Mouse (Mus musculus): Measurements from ENCODE around the gene Gm49342. TPM values are rescaled to one million over a fixed set of nuclear protein-coding genes. Genes with fewer than 3 reads are reported as not detected.

Gm49342 gene
- polyA plus RNA-seq, 1 experiment: 27.3 TPM

DNA sequence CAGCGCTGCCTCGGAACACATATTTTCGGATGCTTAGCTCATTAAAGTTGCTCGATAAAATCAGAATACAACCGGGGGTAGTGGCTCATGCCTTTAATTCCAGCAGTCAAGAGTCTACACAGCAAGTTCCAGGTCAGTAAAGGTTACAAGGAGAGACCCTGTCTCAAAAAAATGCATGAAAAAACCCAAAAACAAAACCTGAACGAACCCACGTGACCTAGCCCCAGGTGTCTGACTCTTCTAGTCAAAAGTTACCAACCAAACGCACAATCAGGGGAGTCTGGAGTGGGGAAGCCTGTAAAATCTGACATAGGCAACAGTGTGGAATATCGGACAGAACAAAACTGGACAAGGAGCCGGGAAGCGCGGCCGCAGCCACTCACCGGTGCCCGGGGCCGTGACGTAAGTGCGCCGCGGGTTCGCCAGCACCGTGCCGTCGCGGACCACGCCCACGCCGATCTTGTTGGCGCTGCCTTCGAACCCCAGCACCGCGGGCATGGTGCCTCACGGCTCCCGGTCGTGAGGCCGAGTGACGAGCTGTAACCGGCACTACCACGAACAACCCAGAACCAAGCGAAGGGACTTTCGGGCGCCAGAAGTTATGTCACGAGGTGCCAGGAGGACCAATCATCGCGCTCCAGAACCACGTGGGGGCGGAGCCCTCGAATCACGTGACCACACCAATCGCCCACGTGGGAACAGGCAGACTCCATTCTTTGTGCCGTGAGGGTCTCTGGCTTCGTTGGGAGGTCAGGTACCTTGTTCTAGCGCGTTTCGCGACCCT, 19.8 kb upstream of the Gm49342 start, which contains the start of the genes Osgep and Apex1:
Osgep (minus strand) TSS at position 613 of the 784 bp plus-strand sequence.
Apex1 (plus strand) TSS at position 688 of the 784 bp plus-strand sequence.
- Histone ChIP-seq H3K36me3 (ENCODE audit: control insufficient read depth, insufficient read depth) (peaks cover 38% of the 10 kb centered on the region), H3K79me3 (ENCODE audit: low read depth) (peaks cover 41% of the 10 kb centered on the region), H3ac (ENCODE audit: control insufficient read depth, insufficient read length, low read depth) (peak within 1 kb of the TSS; percentile 94), H3K79me2 (ENCODE audit: control insufficient read depth, insufficient read depth) (peaks cover 62% of the 10 kb centered on the region), H3K4me3 (ENCODE audit: insufficient read depth, poor library complexity, severe bottlenecking) (peak within 1 kb of the TSS; percentile 82), H3K27me3 (ENCODE audit: control insufficient read depth, insufficient read depth, insufficient read length) (no peaks in the 10 kb centered on the region)
- TF ChIP-seq MAX (IDR thresholded peaks at IDR 0.05) (peak; percentile 97), CTCF (IDR thresholded peaks at IDR 0.05; ENCODE audit: control insufficient read depth, insufficient read depth, insufficient read length) (no peak), MYOD1 (IDR thresholded peaks at IDR 0.05; ENCODE audit: control insufficient read depth, insufficient read length, low read depth) (no peak), MYOG (IDR thresholded peaks at IDR 0.05; ENCODE audit: control insufficient read depth, extremely low read depth, insufficient read length) (no peak), USF1 (IDR thresholded peaks at IDR 0.05; ENCODE audit: low read depth) (peak; percentile 99)

GRCm38 (mm10) chr14:50925111-50925920, 19.0 kb upstream of the Gm49342 start:
- no peak for TF ChIP-seq CEBPB (IDR thresholded peaks at IDR 0.05; ENCODE audit: low read depth)
- TF ChIP-seq MYOG (IDR thresholded peaks at IDR 0.05; ENCODE audit: control insufficient read depth, extremely low read depth, insufficient read length): no peak
- no peak for TF ChIP-seq MYOD1 (IDR thresholded peaks at IDR 0.05; ENCODE audit: control insufficient read depth, insufficient read length, low read depth)
- TF ChIP-seq MAX (IDR thresholded peaks at IDR 0.05): no peak
- no peak for TF ChIP-seq FOSL1 (IDR thresholded peaks at IDR 0.05; ENCODE audit: insufficient read depth, low read length, poor library complexity, severe bottlenecking)
- TF ChIP-seq CTCF (IDR thresholded peaks at IDR 0.05; ENCODE audit: control insufficient read depth, insufficient read depth, insufficient read length): no peak
- no peak for TF ChIP-seq USF1 (IDR thresholded peaks at IDR 0.05; ENCODE audit: low read depth)
- Histone ChIP-seq H3K27me3 (ENCODE audit: control insufficient read depth, insufficient read depth, insufficient read length) (no peaks in the 10 kb centered on the region), H3K36me3 (ENCODE audit: control insufficient read depth, insufficient read depth) (peaks cover 39% of the 10 kb centered on the region), H3K4me3 (ENCODE audit: insufficient read depth, poor library complexity, severe bottlenecking) (peak overlapping the region; percentile 82), H3K79me2 (ENCODE audit: control insufficient read depth, insufficient read depth) (peaks cover 71% of the 10 kb centered on the region), H3K79me3 (ENCODE audit: low read depth) (peaks cover 48% of the 10 kb centered on the region), H3ac (ENCODE audit: control insufficient read depth, insufficient read length, low read depth) (peak overlapping the region; percentile 94)

GRCm38 (mm10) chr14:50927366-50927765, 17.0 kb upstream of the Gm49342 start:
- Histone ChIP-seq H3K79me3 (ENCODE audit: low read depth) (peaks cover 47% of the 10 kb centered on the region), H3K36me3 (ENCODE audit: control insufficient read depth, insufficient read depth) (peaks cover 39% of the 10 kb centered on the region), H3K27me3 (ENCODE audit: control insufficient read depth, insufficient read depth, insufficient read length) (no peaks in the 10 kb centered on the region), H3ac (ENCODE audit: control insufficient read depth, insufficient read length, low read depth) (no peak overlapping the region), H3K4me3 (ENCODE audit: insufficient read depth, poor library complexity, severe bottlenecking) (no peak overlapping the region), H3K79me2 (ENCODE audit: control insufficient read depth, insufficient read depth) (peaks cover 74% of the 10 kb centered on the region)
- TF ChIP-seq MYOG (IDR thresholded peaks at IDR 0.05; ENCODE audit: control insufficient read depth, extremely low read depth, insufficient read length) (no peak), MAX (IDR thresholded peaks at IDR 0.05) (no peak), CTCF (IDR thresholded peaks at IDR 0.05; ENCODE audit: control insufficient read depth, insufficient read depth, insufficient read length) (no peak), MYOD1 (IDR thresholded peaks at IDR 0.05; ENCODE audit: control insufficient read depth, insufficient read length, low read depth) (no peak), USF1 (IDR thresholded peaks at IDR 0.05; ENCODE audit: low read depth) (no peak), FOSL1 (IDR thresholded peaks at IDR 0.05; ENCODE audit: insufficient read depth, low read length, poor library complexity, severe bottlenecking) (no peak), CEBPB (IDR thresholded peaks at IDR 0.05; ENCODE audit: low read depth) (no peak)

GRCm38 (mm10) chr14:50929951-50930350, 14.4 kb upstream of the Gm49342 start:
- H3K36me3 ChIP-seq (ENCODE audit: control insufficient read depth, insufficient read depth): peaks cover 39% of the 10 kb centered on the region
- H3K27me3 ChIP-seq (ENCODE audit: control insufficient read depth, insufficient read depth, insufficient read length): no peaks in the 10 kb centered on the region
- peak overlapping the region; percentile 72 for H3ac ChIP-seq (ENCODE audit: control insufficient read depth, insufficient read length, low read depth)
- H3K4me3 ChIP-seq (ENCODE audit: insufficient read depth, poor library complexity, severe bottlenecking): peak overlapping the region; percentile 96
- H3K79me3 ChIP-seq (ENCODE audit: low read depth): peaks cover 40% of the 10 kb centered on the region
- TF ChIP-seq MYOD1 (IDR thresholded peaks at IDR 0.05; ENCODE audit: control insufficient read depth, insufficient read length, low read depth): no peak
- no peak for TF ChIP-seq MYOG (IDR thresholded peaks at IDR 0.05; ENCODE audit: control insufficient read depth, extremely low read depth, insufficient read length)
- no peak for TF ChIP-seq FOSL1 (IDR thresholded peaks at IDR 0.05; ENCODE audit: insufficient read depth, low read length, poor library complexity, severe bottlenecking)
- no peak for TF ChIP-seq USF1 (IDR thresholded peaks at IDR 0.05; ENCODE audit: low read depth)
- no peak for TF ChIP-seq CEBPB (IDR thresholded peaks at IDR 0.05; ENCODE audit: low read depth)
- no peak for TF ChIP-seq CTCF (IDR thresholded peaks at IDR 0.05; ENCODE audit: control insufficient read depth, insufficient read depth, insufficient read length)
- no peak for TF ChIP-seq MAX (IDR thresholded peaks at IDR 0.05)
- peaks cover 57% of the 10 kb centered on the region for H3K79me2 ChIP-seq (ENCODE audit: control insufficient read depth, insufficient read depth)

- Histone ChIP-seq H3K36me3 (ENCODE audit: control insufficient read depth, insufficient read depth) (peaks cover 38% of the 10 kb centered on the region), H3K79me3 (ENCODE audit: low read depth) (peaks cover 38% of the 10 kb centered on the region), H3ac (ENCODE audit: control insufficient read depth, insufficient read length, low read depth) (peak overlapping the region; percentile 72), H3K27me3 (ENCODE audit: control insufficient read depth, insufficient read depth, insufficient read length) (no peaks in the 10 kb centered on the region), H3K4me3 (ENCODE audit: insufficient read depth, poor library complexity, severe bottlenecking) (peak overlapping the region; percentile 96), H3K79me2 (ENCODE audit: control insufficient read depth, insufficient read depth) (peaks cover 53% of the 10 kb centered on the region)
- TF ChIP-seq MYOG (IDR thresholded peaks at IDR 0.05; ENCODE audit: control insufficient read depth, extremely low read depth, insufficient read length) (no peak), FOSL1 (IDR thresholded peaks at IDR 0.05; ENCODE audit: insufficient read depth, low read length, poor library complexity, severe bottlenecking) (no peak), CEBPB (IDR thresholded peaks at IDR 0.05; ENCODE audit: low read depth) (no peak), MAX (IDR thresholded peaks at IDR 0.05) (no peak), CTCF (IDR thresholded peaks at IDR 0.05; ENCODE audit: control insufficient read depth, insufficient read depth, insufficient read length) (no peak), MYOD1 (IDR thresholded peaks at IDR 0.05; ENCODE audit: control insufficient read depth, insufficient read length, low read depth) (no peak), USF1 (IDR thresholded peaks at IDR 0.05; ENCODE audit: low read depth) (no peak)
Measured at GRCm38 (mm10) chr14:50930377-50930753, 14.0 kb upstream of the Gm49342 start.
